Mouse (Mus musculus): ENCODE results near the gene Gm42878.

- no peak for TF ChIP-seq CTCF (IDR thresholded peaks at IDR 0.05; ENCODE audit: insufficient read depth, low read length)
- TF ChIP-seq POLR2A (IDR thresholded peaks at IDR 0.05; ENCODE audit: borderline replicate concordance, extremely low read depth, low read depth, low read length): no peak
Measured at GRCm38 (mm10) chr5:121484801-121485200, 60.5 kb downstream of the Gm42878 start.

Measured in lung, adult 2 months (tissue).